ENCODE assay signal across 13 mouse cellular contexts in the genomic region with DNA sequence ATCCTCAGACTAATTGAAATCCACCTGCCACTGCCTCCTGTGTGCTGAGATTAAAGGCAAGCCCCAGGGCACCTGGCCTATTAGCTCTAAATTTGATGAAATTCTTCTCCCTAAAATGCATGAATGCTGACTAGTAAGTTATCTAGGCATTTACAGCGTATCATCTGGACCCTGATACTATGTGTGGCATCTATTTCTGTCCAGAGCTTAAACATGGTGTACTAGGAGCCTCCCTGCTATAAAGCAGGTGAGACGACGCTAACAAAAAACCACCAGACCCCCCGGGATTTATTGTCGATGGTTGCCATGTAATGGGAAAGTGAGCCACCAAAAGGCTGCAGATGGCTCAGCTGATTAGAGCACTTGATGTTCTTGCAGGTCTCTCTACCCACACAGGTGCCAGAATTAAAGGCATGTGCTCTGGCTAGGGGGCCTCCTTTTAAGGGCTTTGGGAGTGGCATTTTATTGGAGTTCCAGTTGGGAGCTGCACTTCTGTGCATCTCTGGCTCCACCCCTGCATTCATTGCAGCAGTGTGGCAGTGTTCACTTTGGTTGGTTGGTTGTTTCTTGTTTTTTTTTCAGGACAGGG. TPM values are rescaled to one million over a fixed set of nuclear protein-coding genes. Genes with fewer than 3 reads are reported as not detected.
A peak's percentile ranks its signal among the peaks of the same experiment; 100 is the strongest.
DNase-seq lines count a peak whose midpoint lies in the region; ATAC-seq and TF ChIP-seq lines count a peak whose summit lies in the region.
"Had no signal": no experiment of that assay in that cellular context is flagged by ENCODE, and none has a peak within 500 bp of the region (broad histone marks: within the 10 kb centered on the region; RNA-seq: fewer than 3 reads in every experiment).

No protein-coding gene starts in this region.

- TF ChIP-seq POLR2A in kidney, adult 2 months (IDR thresholded peaks at IDR 0.05; ENCODE audit: low read depth, low read length): no peak

- ATAC-seq in kidney, embryonic 15.5 days (replicated peaks; ENCODE audit: low FRiP score): 0 out of 2 replicates have a peak, but pooled peaks have one; percentile 26
- peak; percentile 34; the same call in 1 of the 2 replicates for ATAC-seq in limb, embryonic 12.5 days (ENCODE audit: insufficient number of reproducible peaks, insufficient read depth, low FRiP score, low TSS enrichment, low read depth)

- no peak for TF ChIP-seq CTCF in kidney, adult 2 months (conservative IDR thresholded peaks at IDR 0.05; ENCODE audit: insufficient read depth, insufficient read length, low read depth, low read length)

- H3K4me2 ChIP-seq in kidney, embryonic 15.5 days: no peak overlapping the region
- H3K4me2 ChIP-seq in limb, embryonic 12.5 days: no peak overlapping the region; the same call in 1 of the 2 replicates
- H3K4me2 ChIP-seq: neural tube, embryonic 15.5 days had no signal

- H3K4me3 ChIP-seq in kidney, embryonic 15.5 days (replicated peaks): no peak overlapping the region
- no peak overlapping the region for H3K4me3 ChIP-seq in kidney, adult 2 months (ENCODE audit: insufficient read depth, low read depth, low read length)
- H3K4me3 ChIP-seq in limb, embryonic 12.5 days (replicated peaks): no peak overlapping the region
- H3K4me3 ChIP-seq: neural tube, embryonic 15.5 days had no signal

- H3K27ac ChIP-seq in kidney, embryonic 15.5 days: no peak overlapping the region
- H3K27ac ChIP-seq in kidney, adult 2 months (ENCODE audit: insufficient read depth, low read depth, low read length): no peak overlapping the region
- 0 out of 2 replicates have a peak overlapping the region, but pooled peaks have one; percentile 41 for H3K27ac ChIP-seq in limb, embryonic 12.5 days
- H3K27ac ChIP-seq: hindbrain, postnatal 0 days; liver, embryonic 14.5 days; stomach, postnatal 0 days had no signal

- H3K4me1 ChIP-seq in kidney, embryonic 15.5 days: peaks cover 15% of the 10 kb centered on the region; the same call in 1 of the 2 replicates
- H3K4me1 ChIP-seq in kidney, adult 2 months (ENCODE audit: control insufficient read depth, insufficient read depth, low read length): no peaks in the 10 kb centered on the region
- H3K4me1 ChIP-seq in limb, embryonic 12.5 days (replicated peaks): peaks cover 23% of the 10 kb centered on the region

- no peaks in the 10 kb centered on the region for H3K27me3 ChIP-seq in kidney, embryonic 15.5 days
- H3K27me3 ChIP-seq in kidney, adult 2 months (replicated peaks; ENCODE audit: control insufficient read depth, insufficient read depth, low read length): no peaks in the 10 kb centered on the region
- H3K27me3 ChIP-seq in limb, embryonic 12.5 days: no peaks in the 10 kb centered on the region
- H3K27me3 ChIP-seq: neural tube, embryonic 15.5 days had no signal

- 39% methylated on average over 5 of the region's 5 CpGs for WGBS in kidney, embryonic 15.5 days
- 41% methylated on average over 5 of the region's 5 CpGs for WGBS in kidney, adult 2 months
- WGBS in limb, embryonic 12.5 days: 34% methylated on average over 5 of the region's 5 CpGs

- no peaks in the 10 kb centered on the region for H3K9me3 ChIP-seq in kidney, embryonic 15.5 days (replicated peaks)
- no peaks in the 10 kb centered on the region for H3K9me3 ChIP-seq in limb, embryonic 12.5 days
- H3K9me3 ChIP-seq: neural tube, embryonic 15.5 days had no signal

- H3K9ac ChIP-seq in kidney, embryonic 15.5 days: no peak overlapping the region
- no peak overlapping the region for H3K9ac ChIP-seq in limb, embryonic 12.5 days (replicated peaks)
- H3K9ac ChIP-seq: liver, embryonic 14.5 days; neural tube, embryonic 15.5 days had no signal

- DNase-seq in kidney, adult 2 months: no peak
- peak; percentile 31 for DNase-seq in thymus, postnatal 0 days (ENCODE audit: low spot score)
- no peak for DNase-seq in thymus, postnatal 10 days (ENCODE audit: low spot score in 2 of 2)
- no peak for DNase-seq in c-Kit-positive CD71-positive TER-119-positive erythroid progenitor cells, embryonic 14.5 days (ENCODE audit: low spot score)
- DNase-seq in right cerebral cortex, postnatal 36 days (ENCODE audit: low spot score in 2 of 2): no peak
- DNase-seq: cerebellum, adult 9-11 months; kidney, postnatal 10 days had no signal

- peaks cover 26% of the 10 kb centered on the region for H3K36me3 ChIP-seq in kidney, embryonic 15.5 days
- no peaks in the 10 kb centered on the region for H3K36me3 ChIP-seq in kidney, adult 2 months (ENCODE audit: control insufficient read depth, insufficient read depth, low read length)
- H3K36me3 ChIP-seq in limb, embryonic 12.5 days: peaks cover 25% of the 10 kb centered on the region

RNA-seq across cellular contexts. Expression of a gene that starts 11.9 kb away (rescaled TPM):
- 28.6 and 32.4 TPM in 2 replicates for polyA plus RNA-seq in kidney, embryonic 15.5 days (2015; fragmentation: Nextera tagmentation; extraction: Ambion mirVana)
- polyA plus RNA-seq in kidney, adult 2 months (2012; rRNA removed): 16.3 and 18.5 TPM in 2 replicates
- polyA plus RNA-seq in thymus, postnatal 0 days (2015; fragmentation: Nextera tagmentation; extraction: Ambion mirVana): 16.7 and 18.4 TPM in 2 replicates
- polyA plus RNA-seq in limb, embryonic 12.5 days (2016; fragmentation: Nextera tagmentation; extraction: Ambion mirVana): 34.7 and 35.0 TPM in 2 replicates

RNA-seq across cellular contexts. Expression of a gene that starts 15.3 kb away (rescaled TPM):
- 248 and 271 TPM in 2 replicates for polyA plus RNA-seq in kidney, embryonic 15.5 days (2015; fragmentation: Nextera tagmentation; extraction: Ambion mirVana)
- polyA plus RNA-seq in kidney, adult 2 months (2012; rRNA removed): 136 TPM in 2 replicates
- polyA plus RNA-seq in thymus, postnatal 0 days (2015; fragmentation: Nextera tagmentation; extraction: Ambion mirVana): 310 and 313 TPM in 2 replicates
- polyA plus RNA-seq in limb, embryonic 12.5 days (2016; fragmentation: Nextera tagmentation; extraction: Ambion mirVana): 306 and 310 TPM in 2 replicates

RNA-seq across cellular contexts. Expression of a gene that starts 52.6 kb away (rescaled TPM):
- 21.4 and 27.5 TPM in 2 replicates for polyA plus RNA-seq in kidney, embryonic 15.5 days (2015; fragmentation: Nextera tagmentation; extraction: Ambion mirVana)
- 35.9 and 41.7 TPM in 2 replicates for polyA plus RNA-seq in kidney, adult 2 months (2012; rRNA removed)
- polyA plus RNA-seq in thymus, postnatal 0 days (2015; fragmentation: Nextera tagmentation; extraction: Ambion mirVana): 18.4 and 21.6 TPM in 2 replicates
- polyA plus RNA-seq in limb, embryonic 12.5 days (2016; fragmentation: Nextera tagmentation; extraction: Ambion mirVana): 26.6 and 28.1 TPM in 2 replicates
